Mouse (Mus musculus): ENCODE measurements around the gene Gm4133. TPM values are rescaled to one million over a fixed set of nuclear protein-coding genes. Genes with fewer than 3 reads are reported as not detected.
"Not testable (repeated sequence)": the region's sequence is repeated elsewhere in the genome, so short reads cannot be mapped to it uniquely, and the experiment has no call there.

Gm4133 gene
- not detected in 2 replicates for total RNA-seq (2017)

- not testable (repeated sequence) for ATAC-seq (replicated peaks in 1 of 2; ENCODE audit: insufficient read depth in 1 of 2, low FRiP score in 2 of 2, low TSS enrichment in 1 of 2, low read depth in 1 of 2, poor library complexity in 2 of 2, severe bottlenecking in 2 of 2)
Measured at GRCm38 (mm10) chr7:20333965-20334364, at the start of gene Gm4133. Gm4133 (minus strand) TSS chr7:20334065.

- ATAC-seq (replicated peaks in 1 of 2; ENCODE audit: insufficient read depth in 1 of 2, low FRiP score in 2 of 2, low TSS enrichment in 1 of 2, low read depth in 1 of 2, poor library complexity in 2 of 2, severe bottlenecking in 2 of 2): not testable (repeated sequence)
Measured at GRCm38 (mm10) chr7:20375310-20375709, 41.4 kb upstream of the Gm4133 start, which contains the start of gene Gm5728. Gm5728 (minus strand) TSS chr7:20375410.

Other genes starting within 250 kb of the Gm4133 start
- not detected in 2 replicates for gene Vmn1r91, start 234.4 kb downstream of the Gm4133 start, total RNA-seq (2017)
- gene Gm16442, start 211.5 kb downstream of the Gm4133 start, total RNA-seq (2017): not detected in 2 replicates
- not detected in 2 replicates for gene Vmn1r93, start 195.0 kb downstream of the Gm4133 start, total RNA-seq (2017)
- not detected in 2 replicates for gene Vmn1r94, start 165.7 kb downstream of the Gm4133 start, total RNA-seq (2017)
- gene Vmn1r95, start 140.4 kb downstream of the Gm4133 start, total RNA-seq (2017): not detected in 2 replicates
- not detected in 2 replicates for gene Gm6164, start 128.5 kb downstream of the Gm4133 start, total RNA-seq (2017)
- gene Gm4498, start 100.2 kb downstream of the Gm4133 start, total RNA-seq (2017): not detected in 2 replicates
- gene Gm5890, start 71.2 kb downstream of the Gm4133 start, total RNA-seq (2017): not detected in 2 replicates
- gene Gm5728, start 41.3 kb upstream of the Gm4133 start, total RNA-seq (2017): not detected in 2 replicates
- gene Vmn1r100, start 83.9 kb upstream of the Gm4133 start, total RNA-seq (2017): not detected in 2 replicates
- gene Vmn1r101, start 108.5 kb upstream of the Gm4133 start, total RNA-seq (2017): not detected in 2 replicates
- gene Gm10670, start 140.9 kb upstream of the Gm4133 start, total RNA-seq (2017): not detected in 2 replicates
- not detected in 2 replicates for gene Vmn1r103, start 176.5 kb upstream of the Gm4133 start, total RNA-seq (2017)
- not detected in 2 replicates for gene Vmn1r104, start 199.8 kb upstream of the Gm4133 start, total RNA-seq (2017)
- gene Gm5726, start 211.7 kb upstream of the Gm4133 start, total RNA-seq (2017): not detected in 2 replicates
- not detected in 2 replicates for gene Gm4141, start 242.2 kb upstream of the Gm4133 start, total RNA-seq (2017)